Mouse (Mus musculus) kidney, adult 2 months (tissue): ENCODE measurements at regions not wholly inside any gene's neighbourhood (a gene's known extent, or its start where the extent isn't known, plus 50 kb on each side); places are given as distances from the start of the nearest gene placed in this dataset.

Experiments
- DNase-seq: peaks from one replicate; pipeline ENCODE4 v3.0.0; 2021
- H3K27ac ChIP-seq: fragments of 200-500 bp; 2 replicates; pipeline ENCODE4 v1.5.1; 2012; ENCODE audit warnings: low read depth, low read length, control low read depth, inconsistent platforms; ENCODE audit not compliant: insufficient read depth
- H3K27me3 ChIP-seq: fragments of 200-500 bp; replicated peaks from 2 replicates; pipeline ENCODE4 v1.6.1; 2012; ENCODE audit warnings: mild to moderate bottlenecking, moderate library complexity, low read length, inconsistent platforms; ENCODE audit not compliant: control insufficient read depth, insufficient read depth
- H3K36me3 ChIP-seq: fragments of 200-500 bp; 2 replicates; pipeline ENCODE4 v1.6.1; 2012; ENCODE audit warnings: mild to moderate bottlenecking, moderate library complexity, low read length, inconsistent platforms; ENCODE audit not compliant: control insufficient read depth, insufficient read depth
- H3K4me1 ChIP-seq: fragments of 200-500 bp; 2 replicates; pipeline ENCODE4 v1.6.1; 2011; ENCODE audit warnings: low read length; ENCODE audit not compliant: control insufficient read depth, insufficient read depth
- H3K4me3 ChIP-seq: fragments of 200-500 bp; 2 replicates; pipeline ENCODE4 v1.5.1; 2011; ENCODE audit warnings: mild to moderate bottlenecking, low read depth, low read length, control low read depth; ENCODE audit not compliant: insufficient read depth
- CTCF ChIP-seq: fragments of 200-500 bp; conservative IDR thresholded peaks from 2 replicates; pipeline ENCODE4 v1.5.1; 2011; ENCODE audit warnings: low read depth, mild to moderate bottlenecking, control low read depth, low read length, moderate library complexity, mixed read lengths; ENCODE audit not compliant: insufficient read depth, insufficient read length
- POLR2A ChIP-seq: fragments of 200-500 bp; IDR thresholded peaks from one replicate; pipeline ENCODE4 v1.6.1; 2011; ENCODE audit warnings: low read depth, low read length, control low read depth
- WGBS: fragments of 180-500 bp; shearing (Covaris S2); methylation state at CpG from one replicate; pipeline ENCODE4 v1.1.7; 2018; 5-methylcytosine and 5-hydroxymethylcytosine counted together

GRCm38 (mm10) chr10:21497110-21497509 is 95.8 kb upstream of the 1700020N01Rik start:
- Histone ChIP-seq H3K4me3 (no peak overlapping the region), H3K27ac (no peak overlapping the region), H3K36me3 (no peaks in the 10 kb centered on the region), H3K4me1 (peaks cover 8% of the 10 kb centered on the region), H3K27me3 (no peaks in the 10 kb centered on the region)
- WGBS = 89% methylated on average over 3 of the region's 3 CpGs
- no peak for DNase-seq
- TF ChIP-seq CTCF = no peak

- H3K4me3 ChIP-seq = no peak overlapping the region
- no peaks in the 10 kb centered on the region for H3K36me3 ChIP-seq
- no peak for TF ChIP-seq CTCF
- TF ChIP-seq POLR2A = no peak
- H3K27me3 ChIP-seq = no peaks in the 10 kb centered on the region
- no peak overlapping the region for H3K27ac ChIP-seq
- WGBS = 91% methylated on average over 4 of the region's 4 CpGs
- no peak for DNase-seq
- peaks cover 4% of the 10 kb centered on the region; the same call in 1 of the 2 replicates for H3K4me1 ChIP-seq
Observed at GRCm38 (mm10) chr10:21498143-21498542, 94.8 kb upstream of the 1700020N01Rik start.

- H3K36me3 ChIP-seq = no peaks in the 10 kb centered on the region
- H3K4me1 ChIP-seq = no peaks in the 10 kb centered on the region
- H3K4me3 ChIP-seq = no peak overlapping the region
- 78% methylated on average over 4 of the region's 4 CpGs for WGBS
- no peak overlapping the region for H3K27ac ChIP-seq
- no peak for DNase-seq
- TF ChIP-seq POLR2A = no peak
- no peak for TF ChIP-seq CTCF
- no peaks in the 10 kb centered on the region for H3K27me3 ChIP-seq
Observed at GRCm38 (mm10) chr10:21501658-21502057, 91.3 kb upstream of the 1700020N01Rik start.

- 84% methylated on average over 3 of the region's 3 CpGs for WGBS
- TF ChIP-seq POLR2A (no peak), CTCF (no peak)
- no peak overlapping the region for H3K4me3 ChIP-seq
- H3K4me1 ChIP-seq = no peaks in the 10 kb centered on the region
- no peak for DNase-seq
- H3K36me3 ChIP-seq = no peaks in the 10 kb centered on the region
- no peaks in the 10 kb centered on the region for H3K27me3 ChIP-seq
- H3K27ac ChIP-seq = no peak overlapping the region
Observed at GRCm38 (mm10) chr10:21504431-21504830, 88.5 kb upstream of the 1700020N01Rik start.

DNA sequence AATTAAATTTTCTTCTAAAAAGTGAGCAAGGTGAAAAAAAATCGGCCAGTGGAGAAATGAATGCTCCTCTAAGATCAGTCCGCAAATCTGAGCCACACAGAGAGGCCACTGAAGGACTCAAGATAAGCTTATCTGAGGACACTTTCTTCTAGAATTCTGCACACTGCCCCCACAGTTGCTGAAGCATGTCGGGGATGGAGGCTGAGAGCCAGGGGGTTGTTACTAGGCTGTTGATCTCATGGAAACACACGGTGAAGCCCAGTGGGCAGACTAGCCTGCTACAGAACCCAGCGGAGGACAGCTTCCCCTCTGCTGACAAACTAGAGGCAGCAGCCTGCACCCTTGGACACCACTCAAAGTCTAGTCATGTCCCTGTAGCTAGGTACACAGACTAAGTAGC is 81.6 kb upstream of the 1700020N01Rik start:
- TF ChIP-seq POLR2A (no peak), CTCF (no peak)
- no peaks in the 10 kb centered on the region for H3K27me3 ChIP-seq
- H3K27ac ChIP-seq = no peak overlapping the region
- H3K4me1 ChIP-seq = no peaks in the 10 kb centered on the region
- 60% methylated on average over 5 of the region's 5 CpGs for WGBS
- H3K36me3 ChIP-seq = no peaks in the 10 kb centered on the region
- H3K4me3 ChIP-seq = no peak overlapping the region
- DNase-seq = no peak

- Histone ChIP-seq H3K36me3 (no peaks in the 10 kb centered on the region), H3K27me3 (no peaks in the 10 kb centered on the region), H3K27ac (no peak overlapping the region), H3K4me1 (no peaks in the 10 kb centered on the region), H3K4me3 (no peak overlapping the region)
- no peak for DNase-seq
- 79% methylated on average over 13 of the region's 13 CpGs for WGBS
- TF ChIP-seq POLR2A (no peak), CTCF (no peak)
Observed at GRCm38 (mm10) chr10:21512486-21512885, 80.5 kb upstream of the 1700020N01Rik start.

GRCm38 (mm10) chr10:21517721-21518120 is 75.2 kb upstream of the 1700020N01Rik start:
- H3K4me1 ChIP-seq = no peaks in the 10 kb centered on the region
- H3K27ac ChIP-seq = no peak overlapping the region
- TF ChIP-seq CTCF = no peak
- TF ChIP-seq POLR2A = no peak
- no peaks in the 10 kb centered on the region for H3K27me3 ChIP-seq
- no peak overlapping the region for H3K4me3 ChIP-seq
- H3K36me3 ChIP-seq = no peaks in the 10 kb centered on the region
- DNase-seq = no peak
- WGBS = 87% methylated on average over 6 of the region's 6 CpGs

- no peaks in the 10 kb centered on the region for H3K36me3 ChIP-seq
- H3K27me3 ChIP-seq = no peaks in the 10 kb centered on the region
- H3K27ac ChIP-seq = no peak overlapping the region
- DNase-seq = no peak
- TF ChIP-seq POLR2A (no peak), CTCF (no peak)
- WGBS = 91% methylated on average over 9 of the region's 9 CpGs
- no peak overlapping the region for H3K4me3 ChIP-seq
- no peaks in the 10 kb centered on the region for H3K4me1 ChIP-seq
Observed at GRCm38 (mm10) chr10:21520854-21521253, 72.1 kb upstream of the 1700020N01Rik start.
